Mouse (Mus musculus) stomach, embryonic 14.5 days (tissue): ENCODE data around the gene Chrnb2. TPM values are rescaled to one million over a fixed set of nuclear protein-coding genes. Genes with fewer than 3 reads are reported as not detected.
A peak's percentile ranks its signal among the peaks of the same experiment; 100 is the strongest.

Source experiments
- ATAC-seq: fragments of 200-750 bp; cut with Nextera tagmentation; 2 replicates; pipeline ENCODE4 v1.8.0; 2017; ENCODE audit warnings: low read depth, moderate TSS enrichment; ENCODE audit not compliant: insufficient number of reproducible peaks, insufficient read depth, low FRiP score
- H3K27ac ChIP-seq: fragments of 300-500 bp; sonication (generic); 2 replicates; pipeline ENCODE4 v1.5.1; 2014; ENCODE audit warnings: mild to moderate bottlenecking, low read length, moderate library complexity, mixed read lengths
- H3K27me3 ChIP-seq: fragments of 300-500 bp; sonication (generic); 2 replicates; pipeline ENCODE4 v1.6.1; 2014; ENCODE audit warnings: low read length, control low read depth, mixed read lengths; ENCODE audit not compliant: control insufficient read depth, insufficient read depth
- H3K36me3 ChIP-seq: fragments of 300-500 bp; sonication (generic); 2 replicates; pipeline ENCODE4 v1.6.1; 2014; ENCODE audit warnings: mild to moderate bottlenecking, control low read depth, low read length, moderate library complexity, mixed read lengths; ENCODE audit not compliant: control insufficient read depth, insufficient read depth
- H3K4me1 ChIP-seq: fragments of 300-500 bp; sonication (generic); 2 replicates; pipeline ENCODE4 v1.6.1; 2014; ENCODE audit warnings: low read length, control low read depth, mixed read lengths; ENCODE audit not compliant: control insufficient read depth, insufficient read depth
- H3K4me2 ChIP-seq: fragments of 300-500 bp; sonication (generic); replicated peaks from 2 replicates; pipeline ENCODE4 v1.6.1; 2014; ENCODE audit warnings: low read depth, low read length, control low read depth
- H3K4me3 ChIP-seq: fragments of 300-500 bp; sonication (generic); 2 replicates; pipeline ENCODE4 v1.5.1; 2014; ENCODE audit warnings: low read depth, low read length, control low read depth
- H3K9ac ChIP-seq: fragments of 300-500 bp; sonication (generic); replicated peaks from 2 replicates; pipeline ENCODE4 v1.6.1; 2014; ENCODE audit warnings: low read depth, mild to moderate bottlenecking, control low read depth, low read length, moderate library complexity, mixed read lengths
- H3K9me3 ChIP-seq: fragments of 300-500 bp; sonication (generic); 2 replicates; pipeline ENCODE4 v1.6.1; 2016; ENCODE audit warnings: low read depth, low read length, control low read depth; ENCODE audit not compliant: control insufficient read depth
- WGBS: fragments of 180-500 bp; shearing (Covaris S2); extraction: QIAGEN DNeasy Blood & Tissue Kit; methylation state at CpG from one replicate; pipeline ENCODE4 v1.1.7; 2014; 5-methylcytosine and 5-hydroxymethylcytosine counted together
- polyA plus RNA-seq: library from polyadenylated mRNA; unstranded; fragments of >200 nt; fragmentation: Nextera tagmentation; extraction: Ambion mirVana; gene quantifications from 2 replicates; pipeline ENCODE4 v1.2.1, GENCODE M21; 2014

The Chrnb2 gene
- polyA plus RNA-seq, 1 experiment from 2014 or later = 2.5 TPM

DNA sequence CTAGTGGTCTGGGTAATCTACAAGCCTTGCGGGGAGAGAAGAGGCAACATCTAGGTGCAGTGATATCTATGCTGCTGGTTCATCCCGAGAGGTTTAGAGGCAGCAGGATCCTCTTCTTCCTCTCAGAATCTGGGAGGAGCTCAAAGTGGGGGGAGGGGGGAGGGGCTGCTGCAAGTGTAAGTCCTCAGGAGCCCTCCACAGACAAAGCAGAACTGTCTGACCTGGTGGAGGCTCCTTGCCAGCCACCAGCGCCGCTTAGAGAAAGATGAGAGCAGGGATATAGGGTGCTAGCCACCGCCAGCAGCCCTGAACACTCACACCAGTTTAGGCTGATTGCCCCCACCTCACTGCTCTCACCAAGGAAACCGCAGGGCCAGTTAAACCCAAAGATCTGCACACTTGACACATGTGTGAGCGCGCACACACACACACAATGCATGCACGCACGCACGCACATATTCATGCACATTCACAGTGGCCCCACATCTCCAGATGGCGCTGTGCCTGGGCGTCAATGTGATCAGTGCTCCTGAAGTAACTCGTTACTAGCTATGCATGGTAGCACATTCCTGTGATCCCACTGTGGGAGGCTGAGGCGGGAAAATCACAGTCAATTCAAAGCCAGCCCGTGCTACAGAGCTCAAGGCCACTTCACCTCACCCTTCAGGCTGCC, 24.4 kb upstream of the Chrnb2 start:
- ATAC-seq = no peak
- peaks cover 6% of the 10 kb centered on the region; the same call in 1 of the 2 replicates for H3K4me1 ChIP-seq
- WGBS = 77% methylated on average over 16 of the region's 16 CpGs
- no peaks in the 10 kb centered on the region for H3K27me3 ChIP-seq
- no peak overlapping the region for H3K4me2 ChIP-seq
- H3K36me3 ChIP-seq = 0 out of 2 replicates have a peak, but pooled peaks cover under 1% of the 10 kb centered on the region
- no peak overlapping the region for H3K27ac ChIP-seq
- no peak overlapping the region for H3K9ac ChIP-seq
- H3K9me3 ChIP-seq = no peaks in the 10 kb centered on the region
- H3K4me3 ChIP-seq = no peak overlapping the region

DNA sequence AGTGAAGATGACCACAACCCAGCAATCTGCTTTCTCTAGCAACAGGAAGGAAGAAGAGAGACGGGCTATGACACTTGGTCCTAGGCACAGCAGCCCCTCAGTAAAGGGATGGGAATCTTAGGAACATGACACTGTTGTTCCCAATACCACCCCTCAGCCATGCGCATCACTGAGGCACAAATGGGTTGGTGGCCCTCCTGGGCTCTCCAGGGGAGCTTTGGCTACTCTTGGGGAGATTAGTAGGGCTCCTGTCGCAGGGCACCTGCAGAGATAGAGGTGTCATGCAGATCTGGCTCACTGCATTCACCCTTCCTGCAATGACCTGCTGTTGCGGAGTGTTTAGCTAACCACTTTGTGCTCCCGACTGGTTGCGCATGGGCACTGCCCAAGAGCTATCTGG, 21.8 kb upstream of the Chrnb2 start:
- H3K27ac ChIP-seq = no peak overlapping the region
- H3K9me3 ChIP-seq = no peaks in the 10 kb centered on the region
- H3K9ac ChIP-seq = no peak overlapping the region
- H3K4me2 ChIP-seq = no peak overlapping the region
- peaks cover 21% of the 10 kb centered on the region for H3K36me3 ChIP-seq
- peaks cover 6% of the 10 kb centered on the region; the same call in 1 of the 2 replicates for H3K4me1 ChIP-seq
- no peaks in the 10 kb centered on the region for H3K27me3 ChIP-seq
- no peak for ATAC-seq
- no peak overlapping the region for H3K4me3 ChIP-seq
- 79% methylated on average over 6 of the region's 6 CpGs for WGBS

DNA sequence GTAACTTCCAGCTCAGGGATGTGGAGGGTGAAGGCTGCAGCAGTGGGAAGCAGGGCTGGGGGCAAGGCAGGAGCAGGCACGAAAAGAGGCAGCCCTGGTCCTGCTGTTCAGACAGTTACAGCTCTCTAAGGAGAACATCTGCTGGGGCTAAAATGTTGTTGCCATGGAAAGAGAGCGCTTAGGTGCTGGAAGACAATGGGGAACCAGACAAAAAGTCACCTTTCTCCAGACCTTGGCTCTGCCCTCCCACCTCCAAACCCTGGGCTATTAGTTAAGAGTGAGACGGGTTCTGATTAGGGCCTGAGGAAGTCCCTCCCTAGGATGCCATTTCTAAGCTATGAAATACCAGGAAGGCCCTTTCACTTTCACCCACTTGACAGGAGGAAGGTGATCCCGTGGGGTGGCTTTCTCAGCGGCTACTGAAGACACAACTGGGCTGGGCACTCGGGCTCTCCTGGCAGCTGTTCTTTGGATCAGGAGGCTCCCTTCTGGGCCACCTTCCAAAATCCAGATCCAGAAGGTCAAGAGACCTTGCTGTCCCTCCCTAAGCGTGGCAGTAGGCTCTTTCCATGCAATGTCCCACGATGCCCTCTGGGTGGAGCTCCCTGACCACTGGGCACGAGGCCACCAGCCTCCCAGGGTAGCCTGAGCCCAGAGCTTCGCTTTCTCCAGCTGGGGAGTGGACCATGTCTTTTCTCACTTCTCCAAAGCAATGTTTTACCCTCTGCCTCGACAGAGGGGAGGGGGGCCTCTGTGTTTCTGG, 20.7 kb upstream of the Chrnb2 start:
- Histone ChIP-seq H3K27ac (no peak overlapping the region), H3K27me3 (no peaks in the 10 kb centered on the region), H3K4me3 (no peak overlapping the region), H3K36me3 (peaks cover 31% of the 10 kb centered on the region), H3K4me2 (0 out of 2 replicates have a peak overlapping the region, but pooled peaks have one; percentile 10), H3K4me1 (peaks cover 6% of the 10 kb centered on the region; the same call in 1 of the 2 replicates), H3K9me3 (no peaks in the 10 kb centered on the region), H3K9ac (no peak overlapping the region)
- 18% methylated on average over 11 of the region's 11 CpGs for WGBS
- peak; percentile 80; the same call in 1 of the 2 replicates for ATAC-seq

DNA sequence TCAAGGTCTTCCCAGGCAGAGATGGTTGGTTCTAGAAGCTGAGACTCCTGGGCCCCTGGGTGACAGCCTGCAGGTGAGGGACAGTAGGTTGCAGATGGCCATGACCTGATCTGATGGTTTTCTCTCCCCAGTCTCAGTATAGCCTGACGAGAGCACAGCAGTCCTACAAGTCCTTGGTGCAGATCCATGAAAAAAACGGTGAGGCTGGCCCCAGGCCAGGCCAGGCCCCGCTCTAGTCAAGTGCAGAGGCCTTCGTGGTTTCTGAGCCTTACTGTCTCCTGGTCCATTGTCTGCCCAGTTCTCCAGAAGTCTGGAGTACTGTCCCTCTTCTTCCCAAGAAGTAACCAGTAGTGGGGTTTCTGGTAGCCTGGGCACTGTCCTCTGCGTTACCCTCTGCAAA, 17.2 kb upstream of the Chrnb2 start:
- ATAC-seq = no peak
- Histone ChIP-seq H3K4me1 (peaks cover 6% of the 10 kb centered on the region; the same call in 1 of the 2 replicates), H3K4me3 (no peak overlapping the region), H3K4me2 (no peak overlapping the region), H3K36me3 (peaks cover 64% of the 10 kb centered on the region), H3K9me3 (no peaks in the 10 kb centered on the region), H3K9ac (no peak overlapping the region), H3K27ac (no peak overlapping the region), H3K27me3 (no peaks in the 10 kb centered on the region)
- WGBS = 78% methylated on average over 5 of the region's 5 CpGs

DNA sequence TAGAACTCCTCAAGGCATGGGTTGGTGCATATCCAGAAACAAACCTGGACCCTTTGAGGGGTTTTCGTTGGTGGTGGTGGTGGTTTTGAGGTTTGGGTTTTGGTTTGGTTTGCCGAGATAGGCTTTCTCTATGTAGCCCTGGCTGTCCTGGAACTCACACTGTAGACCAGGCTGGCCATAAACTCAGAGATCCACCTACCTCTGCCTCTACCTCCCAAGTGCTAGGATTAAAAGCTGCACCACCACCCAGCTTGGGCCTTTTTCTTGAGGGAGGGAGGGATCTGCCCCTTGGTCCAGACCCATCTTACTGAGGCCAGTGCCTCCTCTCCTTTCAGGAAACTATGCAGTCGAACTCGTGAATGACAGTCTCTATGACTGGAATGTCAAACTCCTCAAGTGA, 15.7 kb upstream of the Chrnb2 start:
- Histone ChIP-seq H3K27me3 (no peaks in the 10 kb centered on the region), H3K9me3 (no peaks in the 10 kb centered on the region), H3K4me3 (no peak overlapping the region), H3K27ac (no peak overlapping the region), H3K4me1 (peaks cover 7% of the 10 kb centered on the region), H3K4me2 (no peak overlapping the region), H3K9ac (no peak overlapping the region), H3K36me3 (peaks cover 75% of the 10 kb centered on the region)
- WGBS = 92% methylated on average over 4 of the region's 4 CpGs
- no peak for ATAC-seq

DNA sequence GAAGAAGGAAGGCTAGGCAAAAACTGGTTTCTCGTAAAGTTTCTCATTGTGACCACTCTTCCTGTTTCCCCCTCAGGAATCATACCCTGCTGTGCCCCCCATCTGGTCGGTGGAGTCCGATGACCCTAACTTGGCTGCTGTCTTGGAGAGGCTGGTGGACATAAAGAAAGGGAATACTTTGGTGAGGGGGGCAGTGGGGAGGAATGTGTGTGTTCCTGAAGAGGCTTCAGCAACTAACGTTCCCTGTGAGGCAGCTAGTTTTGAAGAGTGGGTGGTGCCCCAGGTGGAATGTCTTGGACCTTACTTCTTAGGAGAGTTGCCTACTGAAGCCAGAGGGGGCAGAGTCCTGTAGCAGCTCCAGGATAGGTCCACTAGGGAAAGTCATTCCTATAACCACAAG, 11.6 kb upstream of the Chrnb2 start:
- Histone ChIP-seq H3K9ac (no peak overlapping the region), H3K27ac (no peak overlapping the region), H3K4me3 (no peak overlapping the region), H3K27me3 (no peaks in the 10 kb centered on the region), H3K4me2 (no peak overlapping the region), H3K36me3 (peaks cover 51% of the 10 kb centered on the region), H3K4me1 (peaks cover 20% of the 10 kb centered on the region), H3K9me3 (no peaks in the 10 kb centered on the region)
- 87% methylated on average over 4 of the region's 4 CpGs for WGBS
- ATAC-seq = no peak

DNA sequence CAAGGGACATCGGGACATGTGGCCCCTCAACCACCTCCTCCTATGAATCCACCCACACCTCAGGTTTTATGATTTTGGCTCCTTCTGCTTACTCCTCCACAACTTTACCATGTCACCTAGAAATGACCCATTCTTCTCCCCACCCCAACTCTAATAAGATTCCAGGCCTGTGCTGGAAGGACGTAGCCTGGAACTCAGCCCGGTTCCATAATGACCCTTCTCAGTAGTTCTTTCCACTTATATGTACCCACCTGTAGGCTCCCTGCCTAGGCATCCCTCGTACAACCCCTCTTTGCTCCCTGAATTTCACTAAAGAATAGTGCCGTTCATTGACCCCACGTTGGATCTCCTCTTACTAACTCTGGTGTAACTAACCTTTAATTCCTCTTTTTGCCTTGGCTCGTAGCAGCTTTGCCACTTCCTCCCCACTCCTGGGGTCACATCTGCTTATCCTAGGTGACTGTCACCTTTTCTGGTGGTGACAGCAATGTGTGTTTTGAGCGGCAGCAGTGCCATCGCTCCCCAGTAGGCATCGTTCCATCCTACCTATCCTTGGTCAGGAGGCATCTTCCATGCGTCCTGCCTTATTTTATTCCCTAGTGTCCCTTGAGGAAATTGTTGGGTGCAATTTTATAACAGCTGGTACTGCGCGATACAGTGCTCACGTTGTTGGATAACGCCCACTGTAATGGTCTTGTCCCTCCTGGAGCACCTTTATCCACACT, 10.0 kb upstream of the Chrnb2 start:
- Histone ChIP-seq H3K4me2 (peak overlapping the region; percentile 76), H3K4me3 (peak overlapping the region; percentile 97), H3K27me3 (no peaks in the 10 kb centered on the region), H3K9me3 (no peaks in the 10 kb centered on the region), H3K27ac (no peak overlapping the region; the same call in 1 of the 2 replicates), H3K4me1 (peaks cover 20% of the 10 kb centered on the region), H3K9ac (peak overlapping the region; percentile 99), H3K36me3 (peaks cover 36% of the 10 kb centered on the region)
- 41% methylated on average over 15 of the region's 15 CpGs for WGBS
- no peak for ATAC-seq

DNA sequence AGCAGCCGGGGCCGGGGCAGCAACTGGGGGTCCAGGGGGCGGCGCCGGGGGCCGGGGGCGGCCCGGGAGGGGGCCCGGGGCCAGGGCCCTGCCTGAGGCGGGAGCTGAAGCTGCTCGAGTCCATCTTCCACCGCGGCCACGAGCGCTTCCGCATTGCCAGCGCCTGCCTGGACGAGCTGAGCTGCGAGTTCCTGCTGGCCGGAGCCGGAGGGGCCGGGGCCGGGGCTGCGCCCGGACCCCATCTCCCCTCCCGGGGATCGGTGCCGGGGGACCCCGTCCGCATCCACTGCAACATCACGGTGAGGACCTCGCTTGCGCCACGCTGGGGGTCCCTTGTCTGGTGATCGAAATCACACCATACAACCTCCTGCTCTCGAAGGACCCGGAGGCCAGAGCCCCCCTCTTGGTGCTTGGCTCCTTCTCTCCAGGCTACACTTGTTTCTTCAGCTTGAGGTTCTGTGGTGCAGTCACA, 9.3 kb upstream of the Chrnb2 start:
- Histone ChIP-seq H3K27ac (peak overlapping the region; percentile 96), H3K4me2 (peak overlapping the region; percentile 76), H3K9ac (peak overlapping the region; percentile 99), H3K9me3 (no peaks in the 10 kb centered on the region), H3K4me1 (peaks cover 20% of the 10 kb centered on the region), H3K4me3 (peak overlapping the region; percentile 97), H3K27me3 (no peaks in the 10 kb centered on the region), H3K36me3 (peaks cover 30% of the 10 kb centered on the region)
- under 1% methylated on average over 19 of the region's 37 CpGs for WGBS
- ATAC-seq = peak; percentile 30
